Mouse (Mus musculus) cerebellum, postnatal 14 days (tissue): Measurements from ENCODE around the gene Pou2af1.
A peak's percentile ranks its signal among the peaks of the same experiment; 100 is the strongest.

Source experiments
- DNase-seq, 2 experiments: peaks; one replicate each; pipeline ENCODE4 v3.0.0; 2021; ENCODE audit warnings: mixed read lengths in 2 of 2

Gene Pou2af1

GRCm38 (mm10) chr9:51230701-51231389, 17.3 kb downstream of the Pou2af1 start:
- no peak for DNase-seq

DNA sequence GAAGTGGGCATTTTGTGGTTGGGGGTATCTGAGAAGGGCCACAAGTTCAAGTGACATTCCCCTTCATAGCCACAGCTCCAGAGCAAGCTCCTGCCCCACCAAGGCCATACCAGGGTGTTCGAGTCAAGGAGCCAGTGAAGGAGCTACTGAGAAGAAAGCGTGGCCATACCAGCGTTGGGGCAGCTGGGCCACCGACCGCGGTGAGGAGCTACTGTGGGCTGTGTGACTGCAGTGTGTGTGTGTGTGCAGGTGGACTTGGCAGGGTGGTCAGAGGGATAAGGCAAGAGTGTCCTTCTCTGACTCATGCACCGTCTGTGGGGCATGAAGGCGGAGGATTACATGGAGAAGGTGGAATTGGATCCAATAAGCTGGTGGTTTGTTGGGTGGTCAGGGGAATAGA, 18.7 kb downstream of the Pou2af1 start:
- DNase-seq, result no peak

DNA sequence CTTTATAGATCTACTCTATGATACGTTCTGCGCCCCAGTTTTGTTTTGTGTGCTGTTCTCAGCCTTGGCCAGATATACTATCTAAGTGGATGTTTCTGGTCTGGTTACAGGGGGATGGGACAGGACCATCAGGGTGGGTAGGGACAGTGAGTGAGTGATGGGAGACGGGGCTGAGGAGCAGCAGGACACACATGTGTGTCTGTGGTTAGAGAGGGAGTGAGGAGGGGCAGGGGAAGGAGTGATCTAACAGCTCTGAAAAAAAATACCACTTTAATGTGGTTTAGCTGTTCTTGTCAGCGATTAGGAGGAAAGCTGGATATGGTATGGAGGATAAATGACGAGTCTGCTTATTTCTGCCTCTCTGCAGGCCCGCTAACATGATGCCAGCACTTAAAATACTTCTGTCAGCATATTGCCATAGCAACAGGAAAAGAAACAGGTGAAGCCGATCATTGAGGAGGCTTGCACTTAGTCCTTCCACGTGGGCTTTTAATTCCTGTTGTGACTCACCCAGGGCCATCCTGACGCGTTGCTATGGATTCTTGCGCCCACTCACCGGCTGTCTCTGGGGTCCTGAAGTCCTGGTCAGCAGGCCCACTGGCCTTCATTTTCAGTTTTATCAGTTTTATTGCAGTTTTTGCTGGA, 25.4 kb downstream of the Pou2af1 start:
- DNase-seq, result no peak

DNA sequence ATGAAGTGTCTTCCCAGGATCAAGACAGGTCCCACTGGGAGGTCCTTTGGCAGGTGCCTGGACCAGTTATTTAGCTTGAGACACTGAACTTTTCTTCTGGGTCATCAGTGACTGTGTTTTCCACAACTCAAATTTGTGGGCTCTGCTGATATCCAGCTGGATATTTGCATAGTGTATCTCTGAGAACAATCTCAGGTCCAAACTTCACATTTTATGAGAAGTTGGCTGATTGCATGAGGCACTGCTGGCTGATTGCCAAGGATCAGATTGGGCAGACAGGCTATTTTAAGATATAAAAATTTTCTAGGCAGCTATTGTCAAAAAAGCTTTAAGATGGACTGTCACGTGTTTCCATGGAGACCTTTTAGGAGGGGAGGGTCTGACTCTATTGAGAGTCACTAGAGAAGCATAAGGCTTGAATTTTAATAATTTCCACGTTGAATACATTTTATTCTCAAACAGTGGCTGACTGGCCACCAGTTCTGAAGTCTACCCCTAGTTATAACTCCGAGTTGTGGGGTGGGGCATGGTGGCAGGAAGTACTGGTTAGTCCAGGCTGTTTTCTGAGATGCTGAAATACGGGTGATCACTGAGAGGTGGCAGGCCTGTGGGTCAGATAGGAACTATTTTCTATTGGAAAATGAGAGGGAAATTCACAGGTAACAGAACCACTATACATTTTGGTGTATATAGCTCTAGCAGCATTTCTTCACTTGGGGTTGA, 43.4 kb downstream of the Pou2af1 start:
- DNase-seq, result no peak

DNA sequence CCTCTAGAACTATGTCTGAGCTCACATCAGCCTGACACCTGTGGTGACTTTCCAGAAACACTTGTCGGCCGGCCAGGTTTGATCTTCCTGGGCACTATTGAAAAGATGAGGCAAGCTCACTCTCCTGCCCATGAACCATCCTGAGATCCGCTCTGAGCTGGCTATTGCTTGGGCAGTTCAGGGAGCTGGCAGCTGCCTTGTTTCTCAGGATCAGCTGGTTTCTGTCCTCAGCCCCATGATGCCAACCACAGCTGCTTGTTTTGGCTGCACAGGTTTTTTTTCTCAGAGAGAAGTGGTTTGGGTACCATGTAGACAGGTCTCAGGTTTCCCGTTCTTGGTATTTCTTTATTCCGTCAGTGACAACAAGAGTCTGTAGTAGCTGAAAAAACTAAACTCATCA, 44.9 kb downstream of the Pou2af1 start:
- no peak for DNase-seq

DNA sequence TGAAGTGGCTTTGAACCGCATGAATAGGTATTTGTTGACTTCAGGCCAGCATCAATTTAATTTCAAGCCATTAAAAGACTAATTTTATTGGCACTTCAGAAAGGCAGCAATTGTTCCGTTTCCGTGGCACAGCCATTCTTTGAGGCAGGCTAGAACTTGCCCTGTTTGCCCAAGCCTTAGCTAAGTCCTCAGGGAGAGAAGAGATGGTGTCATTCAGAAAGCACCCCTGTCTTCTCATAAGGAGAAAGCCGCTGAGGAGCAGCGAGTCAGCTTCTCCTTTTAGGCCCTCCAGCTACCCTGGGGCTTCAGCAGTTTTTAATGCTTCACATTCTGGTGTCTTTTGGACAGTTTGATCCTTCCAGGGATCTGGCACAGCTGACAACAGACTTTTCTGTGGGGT, 55.3 kb downstream of the Pou2af1 start:
- no peak for DNase-seq

GRCm38 (mm10) chr9:51271073-51271472, 57.6 kb downstream of the Pou2af1 start:
- no peak for DNase-seq

DNA sequence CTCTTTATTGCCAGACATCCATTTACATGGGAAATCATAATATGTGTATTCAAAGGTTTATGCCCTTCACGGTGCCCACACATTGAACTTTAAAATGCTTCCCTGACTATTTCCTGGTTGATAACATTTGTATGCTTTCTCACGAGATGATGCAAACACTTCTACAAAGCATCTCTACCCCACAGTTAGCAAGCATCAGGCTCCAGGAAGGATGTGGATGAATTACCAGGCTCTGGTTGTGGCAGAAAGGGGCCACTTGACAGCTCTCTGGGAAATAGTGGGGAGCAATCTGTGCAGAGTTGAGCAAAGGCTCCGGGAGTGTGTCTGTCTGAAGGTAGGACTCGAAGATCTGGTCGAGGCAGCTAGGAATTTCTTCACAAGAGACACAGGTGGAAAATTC, 58.6 kb downstream of the Pou2af1 start:
- DNase-seq, result no peak

DNA sequence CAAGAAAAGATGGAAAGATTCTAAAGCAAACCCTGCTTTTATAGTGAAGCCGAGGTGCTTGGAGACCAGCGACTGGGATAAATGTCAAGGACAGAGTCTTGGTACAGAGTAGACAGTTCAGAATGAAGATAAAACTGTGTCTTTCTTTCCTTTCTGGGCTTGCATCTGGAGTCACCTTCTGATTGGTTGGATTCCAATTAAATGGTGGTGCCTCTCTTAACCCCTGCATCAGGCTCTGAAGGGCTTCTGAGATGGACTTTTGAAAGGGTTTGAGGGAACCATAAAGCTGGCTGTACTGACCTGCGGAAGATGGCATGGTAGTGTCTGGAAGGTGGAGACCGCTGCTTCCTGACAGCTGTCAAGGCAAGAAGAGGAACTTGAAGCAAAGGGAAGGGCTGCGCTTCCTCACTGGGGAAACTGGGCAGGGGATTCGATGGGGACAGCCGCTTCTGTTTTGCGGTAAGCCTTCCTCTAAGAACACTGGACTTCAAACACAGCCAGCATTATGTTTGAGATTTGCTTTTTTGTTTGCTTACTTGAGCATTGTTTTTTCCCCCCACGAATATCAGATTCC, 60.2 kb downstream of the Pou2af1 start:
- DNase-seq, result no peak

GRCm38 (mm10) chr9:51274678-51275077, 61.2 kb downstream of the Pou2af1 start:
- DNase-seq, result no peak

GRCm38 (mm10) chr9:51277834-51278498, 64.5 kb downstream of the Pou2af1 start:
- DNase-seq, result peak in 1 of 2 experiments; percentile 9

DNA sequence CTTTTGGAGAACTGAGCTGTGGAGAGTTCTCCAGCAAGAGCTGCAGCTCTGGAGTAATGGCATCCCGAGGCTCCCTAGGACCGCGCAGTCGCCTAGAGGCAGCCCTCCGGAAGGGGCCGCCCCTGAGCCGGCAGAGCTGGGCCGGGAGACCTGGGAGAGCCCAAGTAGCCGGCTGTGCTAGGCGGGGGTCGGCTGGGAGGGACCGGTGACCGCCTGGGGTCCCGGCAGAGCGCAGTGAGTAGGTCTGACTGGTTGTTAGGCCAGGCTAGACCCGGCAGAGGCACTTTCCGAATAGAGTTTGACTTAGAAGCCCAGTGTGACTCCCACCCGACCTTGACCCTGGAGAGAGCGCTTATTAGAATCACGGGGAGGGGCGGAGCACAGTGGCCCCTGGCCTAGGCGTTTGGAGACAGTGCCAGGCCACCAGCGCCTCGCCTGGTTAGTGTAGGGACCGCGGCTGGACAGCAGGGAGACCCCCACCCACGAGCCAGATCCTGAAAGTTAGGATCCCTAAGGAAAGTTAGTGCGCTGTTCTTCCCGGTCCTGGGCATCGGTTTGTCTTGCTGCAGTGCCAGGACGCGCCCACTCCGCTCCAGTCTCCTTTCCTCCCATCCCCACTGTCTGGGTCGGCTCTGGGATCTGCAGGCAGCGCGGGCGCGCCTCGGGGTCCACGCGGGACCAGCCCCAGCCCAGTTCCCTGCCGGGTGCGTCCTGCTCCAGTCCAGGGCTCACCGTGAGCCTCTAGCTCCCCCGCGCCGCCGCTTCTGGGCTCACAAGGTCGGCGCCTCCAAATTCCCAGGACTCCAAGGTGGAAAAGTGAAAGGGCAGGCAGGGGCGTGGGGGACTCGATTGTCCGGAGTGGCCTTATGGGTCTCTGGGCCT, 65.2 kb downstream of the Pou2af1 start, which contains the start of gene Colca2:
Gene Colca2, minus strand, starts transcription at position 70 of the 882 bp plus-strand sequence.
- DNase-seq, result peak; percentile 59 to 71

GRCm38 (mm10) chr9:51286079-51286478, 72.6 kb downstream of the Pou2af1 start:
- DNase-seq, result no peak
